ENCODE assay signal across 8 mouse cellular contexts in the genomic region with DNA sequence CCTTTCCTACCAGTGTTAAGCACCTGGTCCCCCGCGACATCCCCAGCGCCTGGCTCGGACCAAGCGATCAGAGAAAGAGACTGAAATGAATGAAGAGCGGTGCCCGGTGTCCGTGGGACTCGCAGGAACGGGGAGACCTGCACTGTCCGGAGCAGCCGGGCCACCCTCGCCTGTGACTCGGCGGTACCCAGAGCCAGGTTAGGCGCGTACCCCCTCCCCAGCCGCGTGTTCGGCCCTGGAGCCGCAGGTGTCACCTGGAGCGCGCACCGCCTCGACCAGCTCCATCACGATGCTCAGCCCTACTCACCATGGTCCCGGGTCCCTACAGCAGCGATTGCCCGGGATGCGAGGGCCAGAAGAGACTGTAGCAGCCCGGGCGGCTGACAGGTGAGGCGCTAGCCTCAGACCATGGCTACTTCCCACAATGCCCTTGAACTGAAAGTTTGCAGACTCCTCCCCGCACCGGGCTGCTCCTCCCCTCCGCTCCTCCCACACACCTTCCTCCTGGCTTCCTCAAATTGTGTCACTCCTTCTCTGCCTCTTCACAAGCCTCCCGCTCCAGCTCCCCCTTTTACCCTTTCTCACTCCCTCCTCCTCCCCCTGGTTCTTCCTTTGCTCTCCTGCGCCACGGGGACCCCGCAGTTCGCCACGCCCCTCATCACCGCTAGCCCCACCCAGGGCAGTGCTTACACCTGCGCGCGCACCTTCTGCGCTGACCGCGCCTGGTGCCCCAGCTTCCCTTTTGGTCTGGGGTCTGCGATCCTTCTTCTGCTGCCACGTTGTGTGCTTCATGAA. TPM values are rescaled to one million over a fixed set of nuclear protein-coding genes. Genes with fewer than 3 reads are reported as not detected.
DNase-seq lines count a peak whose midpoint lies in the region; ATAC-seq and TF ChIP-seq lines count a peak whose summit lies in the region.

TSS of gene Ap1s3 (minus strand) at position 430 of the 795 bp plus-strand sequence.

- TF ChIP-seq RAD21 in MEL (IDR thresholded peaks at IDR 0.05; ENCODE audit: low read depth, low read length): no peak

- ATAC-seq in forebrain, embryonic 11.5 days (replicated peaks; ENCODE audit: low FRiP score): peak; percentile 92
- peak; percentile 94 for ATAC-seq in hindbrain, embryonic 16.5 days
- ATAC-seq in megakaryocyte-erythroid progenitor cell, adult 5-6 weeks (replicated peaks; ENCODE audit: low FRiP score, low TSS enrichment, poor library complexity, severe bottlenecking): peak; percentile 97

- H3K4me2 ChIP-seq in forebrain, embryonic 11.5 days (ENCODE audit: low read depth, low read length, severe bottlenecking): peak within 1 kb of the TSS; percentile 96
- H3K4me2 ChIP-seq in hindbrain, embryonic 16.5 days (ENCODE audit: low read length): peak within 1 kb of the TSS; percentile 94

- intact Hi-C loops in left cerebral cortex, postnatal 25 days (cut with DNase I): no loop called here

- peaks cover 0 to 20% of the 10 kb centered on the region in 2 experiments; a peak in 2 of 4 replicates for H3K36me3 ChIP-seq in MEL (ENCODE audit: control insufficient read depth in 1 of 2, insufficient read depth in 2 of 2, low read length in 2 of 2)
- no peaks in the 10 kb centered on the region for H3K36me3 ChIP-seq in forebrain, embryonic 11.5 days (ENCODE audit: control insufficient read depth, insufficient read depth, low read length)
- no peaks in the 10 kb centered on the region for H3K36me3 ChIP-seq in hindbrain, embryonic 16.5 days (ENCODE audit: control insufficient read depth, insufficient read depth, low read length)

- peak within 1 kb of the TSS; percentile 87 to 95 for H3K4me3 ChIP-seq in MEL (ENCODE audit: control insufficient read depth in 1 of 2, insufficient read depth in 1 of 2, low read depth in 2 of 2, low read length in 2 of 2)
- H3K4me3 ChIP-seq in forebrain, embryonic 11.5 days (ENCODE audit: low read depth, low read length): peak within 1 kb of the TSS; percentile 62
- H3K4me3 ChIP-seq in hindbrain, embryonic 16.5 days (ENCODE audit: low read length): peak within 1 kb of the TSS; percentile 65

- TF ChIP-seq CTCF in MEL (IDR thresholded peaks at IDR 0.05 in 2 of 3, conservative IDR thresholded peaks at IDR 0.05 in 1 of 3; ENCODE audit: control insufficient read depth in 1 of 3, insufficient read depth in 1 of 3, low read depth in 2 of 3, low read length in 3 of 3, poor library complexity in 1 of 3, severe bottlenecking in 1 of 3): no peak

- H3K4me1 ChIP-seq in MEL (ENCODE audit: control insufficient read depth in 1 of 2, insufficient read depth in 2 of 2, low read length in 2 of 2): peaks cover 0 to 18% of the 10 kb centered on the region in 2 experiments; a peak in 3 of 4 replicates
- peaks cover 4% of the 10 kb centered on the region; the same call in 1 of the 2 replicates for H3K4me1 ChIP-seq in forebrain, embryonic 11.5 days (replicated peaks; ENCODE audit: control insufficient read depth, insufficient read depth, low read length)
- peaks cover 5% of the 10 kb centered on the region; the same call in 1 of the 2 replicates for H3K4me1 ChIP-seq in hindbrain, embryonic 16.5 days (ENCODE audit: control insufficient read depth, insufficient read depth, low read depth, low read length)

- DNase-seq in MEL (ENCODE audit: low read depth, low spot score): peak; percentile 88
- DNase-seq in c-Kit-positive CD71-positive TER-119-negative erythroid progenitor cells, embryonic 14.5 days (ENCODE audit: low read depth): peak; percentile 45
- DNase-seq in forebrain, embryonic 11.5 days (ENCODE audit: low spot score): peak; percentile 86
- DNase-seq in left cerebral cortex, postnatal 25 days (ENCODE audit: low spot score in 2 of 2): peak; percentile 40 to 60
- peak; percentile 42 for DNase-seq in right cerebral cortex, postnatal 10 days (ENCODE audit: low spot score in 2 of 2)
- peak; percentile 78 for DNase-seq in urinary bladder, postnatal 14 days (ENCODE audit: low spot score)

- under 1% methylated on average over 51 of the region's 51 CpGs for WGBS in forebrain, embryonic 11.5 days
- under 1% methylated on average over 51 of the region's 51 CpGs for WGBS in hindbrain, embryonic 16.5 days

- TF ChIP-seq POLR2A in MEL (IDR thresholded peaks at IDR 0.05; ENCODE audit: control insufficient read depth in 1 of 2, insufficient read depth in 1 of 2, low read depth in 1 of 2, low read length in 2 of 2, poor library complexity in 1 of 2): peak; percentile 56 to 68; a peak in 2 of 4 replicates

- H3K79me2 ChIP-seq in MEL (ENCODE audit: control insufficient read depth, insufficient read depth, low read length, poor library complexity): peaks cover 4% of the 10 kb centered on the region

- H3K27ac ChIP-seq in MEL (ENCODE audit: control insufficient read depth, low read depth, low read length): peak within 1 kb of the TSS; percentile 33; the same call in 1 of the 2 replicates
- no peak within 1 kb of the TSS for H3K27ac ChIP-seq in forebrain, embryonic 11.5 days (ENCODE audit: low read depth, low read length)
- H3K27ac ChIP-seq in hindbrain, embryonic 16.5 days (ENCODE audit: low read depth, low read length): no peak within 1 kb of the TSS

- H3K27me3 ChIP-seq in MEL (ENCODE audit: control insufficient read depth in 1 of 2, insufficient read depth in 2 of 2, low read length in 2 of 2): no peaks in the 10 kb centered on the region
- H3K27me3 ChIP-seq in forebrain, embryonic 11.5 days (ENCODE audit: control insufficient read depth, insufficient read depth, low read length): peaks cover 8% of the 10 kb centered on the region
- peaks cover 10% of the 10 kb centered on the region for H3K27me3 ChIP-seq in hindbrain, embryonic 16.5 days (replicated peaks; ENCODE audit: control insufficient read depth, insufficient read depth, low read length)

- no peaks in the 10 kb centered on the region for H3K9me3 ChIP-seq in MEL (replicated peaks; ENCODE audit: insufficient read depth, low read length)
- H3K9me3 ChIP-seq in forebrain, embryonic 11.5 days (ENCODE audit: control insufficient read depth, low read length): no peaks in the 10 kb centered on the region
- no peaks in the 10 kb centered on the region for H3K9me3 ChIP-seq in hindbrain, embryonic 16.5 days (ENCODE audit: control insufficient read depth, low read length)

- no peak for TF ChIP-seq EP300 in MEL (IDR thresholded peaks at IDR 0.05; ENCODE audit: low read depth in 1 of 2, low read length in 2 of 2)

- H3K9ac ChIP-seq in MEL (ENCODE audit: control insufficient read depth, low read depth, low read length, poor library complexity, severe bottlenecking): peak within 1 kb of the TSS; percentile 78
- H3K9ac ChIP-seq in forebrain, embryonic 11.5 days (ENCODE audit: low read length): peak within 1 kb of the TSS; percentile 56
- H3K9ac ChIP-seq in hindbrain, embryonic 16.5 days (ENCODE audit: low read depth, low read length): peak within 1 kb of the TSS; percentile 64

TF ChIP-seq in MEL, 35 proteins besides CTCF, POLR2A, EP300 and RAD21:
- peak; percentile 59; the same call in 1 of the 2 replicates for TF ChIP-seq ZMIZ1 (IDR thresholded peaks at IDR 0.05; ENCODE audit: low read depth, low read length)
- peak; percentile 50; the same call in 1 of the 2 replicates for TF ChIP-seq NELFE (IDR thresholded peaks at IDR 0.05; ENCODE audit: low read depth, low read length)
- TF ChIP-seq HCFC1 (IDR thresholded peaks at IDR 0.05; ENCODE audit: low read depth, low read length): peak; percentile 13; the same call in 1 of the 2 replicates
- TF ChIP-seq MYB (IDR thresholded peaks at IDR 0.05; ENCODE audit: low read depth, low read length): no peak
- TF ChIP-seq TCF12 (IDR thresholded peaks at IDR 0.05; ENCODE audit: low read depth, low read length): no peak
- TF ChIP-seq SMC3 (IDR thresholded peaks at IDR 0.05; ENCODE audit: low read depth, low read length): no peak
- TF ChIP-seq MYC (IDR thresholded peaks at IDR 0.05; ENCODE audit: low read depth, low read length): 0 out of 2 replicates have a peak, but pooled peaks have one; percentile 15
- 0 out of 2 replicates have a peak, but pooled peaks have one; percentile 11 for TF ChIP-seq MAX (IDR thresholded peaks at IDR 0.05; ENCODE audit: low read length)
- 0 out of 2 replicates have a peak, but pooled peaks have one; percentile 47 for TF ChIP-seq MXI1 (IDR thresholded peaks at IDR 0.05; ENCODE audit: low read depth, low read length)
- peak; percentile 77 for TF ChIP-seq NRF1 (IDR thresholded peaks at IDR 0.05; ENCODE audit: insufficient read depth, low read depth, low read length, poor library complexity, severe bottlenecking)

RNA-seq across cellular contexts. Expression of gene Ap1s3, which starts in this region (rescaled TPM):
- 4.3 and 7.8 TPM in 2 replicates for total RNA-seq in MEL (2012; rRNA removed)
- 10 to 100 TPM; 19.0 to 50.6 TPM for polyA plus RNA-seq in MEL (2012; ENCODE audit: insufficient read depth in 1 of 2, insufficient read length in 2 of 2, low read depth in 1 of 2, low replicate concordance in 2 of 2, missing spikeins in 1 of 2)
- polyA plus RNA-seq in forebrain, embryonic 11.5 days (2014; fragmentation: Nextera tagmentation; extraction: Ambion mirVana): 0.17 TPM in 1 of 2 replicates, not detected in the other
- 0.16 and 0.40 TPM in 2 replicates for polyA plus RNA-seq in hindbrain, embryonic 16.5 days (2015; fragmentation: Nextera tagmentation; extraction: Ambion mirVana)
- 1 to 10 TPM; 3.0 to 5.2 TPM for total RNA-seq in left cerebral cortex, postnatal 25 days (2021)
- total RNA-seq in megakaryocyte-erythroid progenitor cell, adult 5-6 weeks (2014; fragmentation: Nextera tagmentation): 8.4 and 14.0 TPM in 2 replicates
- 3.1 and 3.6 TPM in 2 replicates for total RNA-seq in megakaryocyte-erythroid progenitor cell, adult 5-6 weeks (2017)

Comparison
In these comparisons a context has a peak if more than half of its experiments do, and no peak if none do; other contexts are left out.
1. RNA of gene Ap1s3 (polyA plus RNA-seq): 19.0 to 50.6 TPM in MEL; 0.17 TPM in forebrain, embryonic 11.5 days and 0.16 to 0.40 TPM in hindbrain, embryonic 16.5 days; every median in the first group is over 10 times any median in the second.
2. Peak in DNase-seq, ATAC-seq, H3K4me3 ChIP-seq, H3K9ac ChIP-seq and H3K4me2 ChIP-seq in forebrain, embryonic 11.5 days; RNA of the gene not detected or under 1 TPM.
3. Peak in ATAC-seq, H3K4me3 ChIP-seq, H3K9ac ChIP-seq and H3K4me2 ChIP-seq in hindbrain, embryonic 16.5 days; RNA of the gene not detected or under 1 TPM.
4. Peak in every context shown above with its lines, with median percentiles within 50 percentile points of each other: DNase-seq, H3K4me3 ChIP-seq, H3K9ac ChIP-seq and ATAC-seq.